Mouse (Mus musculus): Measurements from ENCODE around the gene Rdx. TPM values are rescaled to one million over a fixed set of nuclear protein-coding genes. Genes with fewer than 3 reads are reported as not detected.
A peak's percentile ranks its signal among the peaks of the same experiment; 100 is the strongest.

Rdx gene
- total and polyA plus RNA-seq, 2 experiments from 2014 or later: 57.1 to 96.2 TPM

GRCm38 (mm10) chr9:52031501-52031900 is 15.5 kb upstream of the Rdx start:
- Histone ChIP-seq H3K4me1 (ENCODE audit: insufficient read depth, low read length) (no peaks in the 10 kb centered on the region), H3K9ac (replicated peaks; ENCODE audit: low read length) (no peak overlapping the region), H3K4me3 (ENCODE audit: low read length) (no peak overlapping the region), H3K27ac (no peak overlapping the region), H3K27me3 (ENCODE audit: insufficient read depth, low read length) (no peaks in the 10 kb centered on the region), H3K4me2 (ENCODE audit: low read depth, low read length) (no peak overlapping the region), H3K9me3 (ENCODE audit: low read length) (no peaks in the 10 kb centered on the region), H3K36me3 (ENCODE audit: insufficient read depth, low read length) (no peaks in the 10 kb centered on the region)
- ATAC-seq (no peak), DNase-seq (ENCODE audit: low spot score) (no peak)
- WGBS: 21% methylated on average over 2 of the region's 2 CpGs
- TF ChIP-seq CTCF (IDR thresholded peaks at IDR 0.05; ENCODE audit: low read depth): no peak

DNA sequence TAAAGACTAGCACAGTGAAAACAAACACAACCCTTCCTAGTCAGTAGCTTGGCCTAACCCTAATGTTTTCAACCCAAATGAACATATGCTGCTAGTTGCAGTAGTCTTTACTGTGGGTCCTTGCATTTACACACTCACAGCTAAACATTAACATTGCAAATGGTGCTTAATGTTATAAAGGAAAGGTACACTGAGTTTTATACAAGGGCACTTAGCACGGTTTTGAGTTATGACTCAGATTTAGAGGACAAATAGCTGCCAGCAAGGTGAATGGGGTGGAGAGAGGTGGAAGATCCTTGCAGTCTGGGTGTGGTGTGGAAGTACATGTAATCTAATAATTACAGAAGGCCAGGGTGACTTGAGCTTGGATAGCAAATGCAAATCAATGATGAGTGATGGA is 9.5 kb upstream of the Rdx start:
- ATAC-seq: no peak
- no peak overlapping the region for H3K4me3 ChIP-seq (ENCODE audit: low read length)
- no peaks in the 10 kb centered on the region for H3K4me1 ChIP-seq (ENCODE audit: insufficient read depth, low read length)
- H3K36me3 ChIP-seq (ENCODE audit: insufficient read depth, low read length): no peaks in the 10 kb centered on the region
- no peaks in the 10 kb centered on the region for H3K9me3 ChIP-seq (ENCODE audit: low read length)
- DNase-seq (ENCODE audit: low spot score): no peak
- no peak overlapping the region for H3K27ac ChIP-seq
- 93% methylated on average over 1 of the region's 1 CpGs for WGBS
- H3K9ac ChIP-seq (replicated peaks; ENCODE audit: low read length): no peak overlapping the region
- no peak for TF ChIP-seq CTCF (IDR thresholded peaks at IDR 0.05; ENCODE audit: low read depth)
- no peak overlapping the region for H3K4me2 ChIP-seq (ENCODE audit: low read depth, low read length)
- H3K27me3 ChIP-seq (ENCODE audit: insufficient read depth, low read length): no peaks in the 10 kb centered on the region

- Histone ChIP-seq H3K4me2 (ENCODE audit: low read depth, low read length) (no peak overlapping the region), H3K4me3 (ENCODE audit: low read length) (no peak overlapping the region), H3K27me3 (ENCODE audit: insufficient read depth, low read length) (no peaks in the 10 kb centered on the region), H3K9ac (replicated peaks; ENCODE audit: low read length) (no peak overlapping the region), H3K36me3 (ENCODE audit: insufficient read depth, low read length) (no peaks in the 10 kb centered on the region), H3K4me1 (ENCODE audit: insufficient read depth, low read length) (no peaks in the 10 kb centered on the region), H3K27ac (no peak overlapping the region), H3K9me3 (ENCODE audit: low read length) (no peaks in the 10 kb centered on the region)
- ATAC-seq: no peak
- 92% methylated on average over 2 of the region's 2 CpGs for WGBS
- TF ChIP-seq CTCF (IDR thresholded peaks at IDR 0.05; ENCODE audit: low read depth): no peak
- DNase-seq (ENCODE audit: low spot score): no peak
These were observed 5.3 kb upstream of the Rdx start for GRCm38 (mm10) chr9:52041657-52042056.

GRCm38 (mm10) chr9:52046686-52047085 is 287 bp upstream of the Rdx start:
- Histone ChIP-seq H3K27me3 (ENCODE audit: insufficient read depth, low read length) (no peaks in the 10 kb centered on the region), H3K4me2 (ENCODE audit: low read depth, low read length) (peak overlapping the region; percentile 72), H3K27ac (no peak overlapping the region), H3K9ac (replicated peaks; ENCODE audit: low read length) (no peak overlapping the region), H3K9me3 (ENCODE audit: low read length) (no peaks in the 10 kb centered on the region), H3K4me1 (ENCODE audit: insufficient read depth, low read length) (no peaks in the 10 kb centered on the region), H3K36me3 (ENCODE audit: insufficient read depth, low read length) (no peaks in the 10 kb centered on the region), H3K4me3 (ENCODE audit: low read length) (no peak overlapping the region)
- no peak for TF ChIP-seq CTCF (IDR thresholded peaks at IDR 0.05; ENCODE audit: low read depth)
- WGBS: 31% methylated on average over 5 of the region's 5 CpGs
- ATAC-seq: no peak
- DNase-seq (ENCODE audit: low spot score): no peak

- under 1% methylated on average over 95 of the region's 118 CpGs for WGBS
- peak; percentile 95 for ATAC-seq
- peak overlapping the region; percentile 98 for H3K27ac ChIP-seq
These were observed 1.1 kb downstream of the Rdx start for GRCm38 (mm10) chr9:52047821-52048649.

GRCm38 (mm10) chr9:52048650-52049081 is 1.7 kb downstream of the Rdx start:
- ATAC-seq (peak; percentile 69), DNase-seq (ENCODE audit: low spot score) (peak; percentile 53)
- no peak for TF ChIP-seq CTCF (IDR thresholded peaks at IDR 0.05; ENCODE audit: low read depth)
- peak overlapping the region; percentile 98 for H3K27ac ChIP-seq
- no peaks in the 10 kb centered on the region for H3K4me1 ChIP-seq (ENCODE audit: insufficient read depth, low read length)
- peak overlapping the region; percentile 72 for H3K4me2 ChIP-seq (ENCODE audit: low read depth, low read length)
- H3K9ac ChIP-seq (replicated peaks; ENCODE audit: low read length): peak overlapping the region; percentile 98
- H3K27me3 ChIP-seq (ENCODE audit: insufficient read depth, low read length): no peaks in the 10 kb centered on the region
- H3K4me3 ChIP-seq (ENCODE audit: low read length): peak overlapping the region; percentile 99
- WGBS: under 1% methylated on average over 58 of the region's 60 CpGs
- H3K9me3 ChIP-seq (ENCODE audit: low read length): no peaks in the 10 kb centered on the region
- no peaks in the 10 kb centered on the region for H3K36me3 ChIP-seq (ENCODE audit: insufficient read depth, low read length)

More at GRCm38 (mm10) chr9:52047821-52048649, 1.1 kb downstream of the Rdx start:
- Histone ChIP-seq H3K36me3 (ENCODE audit: insufficient read depth, low read length) (no peaks in the 10 kb centered on the region), H3K4me1 (ENCODE audit: insufficient read depth, low read length) (no peaks in the 10 kb centered on the region), H3K9me3 (ENCODE audit: low read length) (no peaks in the 10 kb centered on the region), H3K9ac (replicated peaks; ENCODE audit: low read length) (peak overlapping the region; percentile 98), H3K4me3 (ENCODE audit: low read length) (peak overlapping the region; percentile 99), H3K4me2 (ENCODE audit: low read depth, low read length) (peak overlapping the region; percentile 72), H3K27me3 (ENCODE audit: insufficient read depth, low read length) (no peaks in the 10 kb centered on the region)
- DNase-seq (ENCODE audit: low spot score): peak; percentile 90
- no peak for TF ChIP-seq CTCF (IDR thresholded peaks at IDR 0.05; ENCODE audit: low read depth)

DNA sequence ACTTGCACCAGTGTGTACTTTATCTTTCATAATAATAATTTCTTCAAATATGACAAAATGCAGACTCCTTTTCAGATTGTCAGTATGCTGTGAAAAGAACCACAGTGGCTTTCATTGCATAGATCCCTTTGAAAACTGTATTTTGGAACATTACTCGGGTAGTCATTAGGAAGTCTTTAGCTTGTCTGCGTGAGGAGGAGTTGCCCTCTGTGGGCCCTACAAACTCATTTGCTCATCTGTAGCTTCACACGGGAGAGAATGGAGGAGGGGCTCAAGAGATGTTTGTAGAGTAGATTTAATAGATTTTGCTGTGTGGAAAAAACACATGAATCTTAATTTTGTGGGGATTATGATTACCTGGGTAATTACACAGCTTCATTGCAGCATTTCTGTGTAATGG is 2.6 kb downstream of the Rdx start:
- 0 out of 2 replicates have a peak overlapping the region, but pooled peaks have one; percentile 33 for H3K9ac ChIP-seq (replicated peaks; ENCODE audit: low read length)
- no peaks in the 10 kb centered on the region for H3K27me3 ChIP-seq (ENCODE audit: insufficient read depth, low read length)
- ATAC-seq (no peak), DNase-seq (ENCODE audit: low spot score) (peak; percentile 13)
- H3K4me2 ChIP-seq (ENCODE audit: low read depth, low read length): peak overlapping the region; percentile 72
- no peaks in the 10 kb centered on the region for H3K4me1 ChIP-seq (ENCODE audit: insufficient read depth, low read length)
- no peaks in the 10 kb centered on the region for H3K9me3 ChIP-seq (ENCODE audit: low read length)
- 3% methylated on average over 3 of the region's 3 CpGs for WGBS
- H3K36me3 ChIP-seq (ENCODE audit: insufficient read depth, low read length): no peaks in the 10 kb centered on the region
- peak overlapping the region; percentile 99 for H3K4me3 ChIP-seq (ENCODE audit: low read length)
- no peak overlapping the region for H3K27ac ChIP-seq
- TF ChIP-seq CTCF (IDR thresholded peaks at IDR 0.05; ENCODE audit: low read depth): no peak

Measured in hindbrain, postnatal 0 days (tissue).